Mouse (Mus musculus) forebrain, embryonic 10.5 days (tissue): ENCODE measurements around the gene Zfp429. TPM values are rescaled to one million over a fixed set of nuclear protein-coding genes. Genes with fewer than 3 reads are reported as not detected.
"Not testable (repeated sequence)": the region's sequence is repeated elsewhere in the genome, so short reads cannot be mapped to it uniquely, and the experiment has no call there.

Experiments used
- DNase-seq: peaks from one replicate; pipeline ENCODE4 v3.0.0-alpha.2; 2017; ENCODE audit warnings: low spot score; ENCODE audit errors: extremely low spot score
- H3K27ac ChIP-seq: fragments of 300-500 bp; sonication (generic); 2 replicates; pipeline ENCODE4 v1.5.1; 2016; ENCODE audit warnings: mild to moderate bottlenecking
- H3K27me3 ChIP-seq: fragments of 300-500 bp; sonication (generic); 2 replicates; pipeline ENCODE4 v1.6.1; 2016; ENCODE audit warnings: mild to moderate bottlenecking; ENCODE audit not compliant: poor library complexity, severe bottlenecking
- H3K36me3 ChIP-seq: fragments of 300-500 bp; sonication (generic); replicated peaks from 2 replicates; pipeline ENCODE4 v1.6.1; 2016; ENCODE audit warnings: mild to moderate bottlenecking, moderate library complexity
- H3K4me1 ChIP-seq: fragments of 300-500 bp; sonication (generic); 2 replicates; pipeline ENCODE4 v1.6.1; 2016
- H3K4me3 ChIP-seq: fragments of 300-500 bp; sonication (generic); 2 replicates; pipeline ENCODE4 v1.5.1; 2016; ENCODE audit warnings: mild to moderate bottlenecking, moderate library complexity
- H3K9me3 ChIP-seq: fragments of 300-500 bp; sonication (generic); 2 replicates; pipeline ENCODE4 v1.6.1; 2016; ENCODE audit warnings: mild to moderate bottlenecking, moderate library complexity
- WGBS: fragments of 180-500 bp; shearing (Covaris S2); methylation state at CpG from one replicate; pipeline ENCODE4 v1.1.7; 2016; 5-methylcytosine and 5-hydroxymethylcytosine counted together
- polyA plus RNA-seq: library from polyadenylated mRNA; unstranded; fragments of >200 nt; fragmentation: Nextera tagmentation; extraction: Ambion mirVana; gene quantifications from 2 replicates; pipeline ENCODE4 v1.2.1, GENCODE M21; 2016

The Zfp429 gene
- polyA plus RNA-seq = 3.4 and 4.5 TPM in 2 replicates

DNA sequence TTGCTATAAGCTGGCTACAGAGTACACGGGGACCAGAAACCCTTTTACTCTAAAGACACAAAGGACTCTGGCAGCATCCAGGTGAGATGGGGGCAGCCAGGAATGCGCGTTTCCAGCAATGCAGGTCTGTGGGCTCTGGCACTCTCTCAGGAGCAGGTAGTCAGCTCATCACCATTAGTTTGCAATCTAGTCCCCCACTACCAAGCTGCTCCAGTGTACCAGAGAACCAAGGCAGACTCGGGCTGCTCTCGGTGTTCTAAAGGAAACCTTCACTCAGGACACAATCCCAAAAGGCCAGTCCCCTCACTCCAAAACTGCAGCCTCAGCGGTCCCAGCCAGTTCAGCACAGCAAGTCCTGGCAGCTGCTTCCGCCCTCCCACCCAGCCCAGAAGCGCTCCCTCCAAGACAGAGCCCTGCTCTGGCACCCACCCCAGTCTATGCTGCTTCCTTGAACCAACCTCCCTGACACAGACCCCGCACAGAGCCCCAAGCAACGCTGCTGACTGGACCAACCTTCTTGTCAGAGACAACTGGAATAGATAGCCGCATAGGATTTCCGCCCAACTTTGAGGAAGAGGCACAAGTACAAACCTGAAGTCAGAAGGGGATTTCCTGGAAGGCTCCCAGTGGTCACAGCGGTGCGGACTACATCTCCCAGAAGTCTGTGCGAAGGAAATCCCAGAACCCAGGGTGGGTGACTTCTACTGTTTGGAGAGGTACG, at the start of gene Zfp429:
Gene Zfp429 (minus strand): TSS at position 637 of the 721 bp plus-strand sequence.
- not testable (repeated sequence) for H3K36me3 ChIP-seq, H3K27me3 ChIP-seq, H3K4me1 ChIP-seq, H3K9me3 ChIP-seq
- peak within 1 kb of the TSS; percentile 78 for H3K27ac ChIP-seq
- peak; percentile 62 for DNase-seq
- peak within 1 kb of the TSS; percentile 67 for H3K4me3 ChIP-seq
- WGBS = 5% methylated on average over 14 of the region's 16 CpGs

DNA sequence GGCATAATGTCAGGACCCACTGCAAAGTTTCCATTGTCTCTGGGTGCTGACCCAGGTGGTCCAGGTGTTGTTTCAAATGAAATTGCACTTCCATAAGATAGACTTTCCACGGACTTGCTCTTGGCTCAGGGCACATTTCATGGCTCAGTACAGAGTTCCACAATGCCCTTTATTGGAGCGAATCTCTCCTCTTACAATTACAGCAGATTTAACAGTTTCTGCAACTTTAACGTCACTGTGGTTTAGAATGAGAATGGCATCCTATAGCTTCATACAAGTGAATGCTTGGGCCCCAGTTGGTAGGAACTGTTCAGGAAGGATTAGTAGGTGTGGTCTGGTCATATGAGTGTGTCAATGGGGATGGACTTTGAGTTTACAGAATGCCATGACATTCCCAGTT, 37.5 kb upstream of the Zfp429 start:
- H3K27ac ChIP-seq, H3K4me3 ChIP-seq, H3K27me3 ChIP-seq, DNase-seq, H3K9me3 ChIP-seq, H3K4me1 ChIP-seq, H3K36me3 ChIP-seq: not testable (repeated sequence)
- WGBS = 87% methylated on average over 1 of the region's 3 CpGs

DNA sequence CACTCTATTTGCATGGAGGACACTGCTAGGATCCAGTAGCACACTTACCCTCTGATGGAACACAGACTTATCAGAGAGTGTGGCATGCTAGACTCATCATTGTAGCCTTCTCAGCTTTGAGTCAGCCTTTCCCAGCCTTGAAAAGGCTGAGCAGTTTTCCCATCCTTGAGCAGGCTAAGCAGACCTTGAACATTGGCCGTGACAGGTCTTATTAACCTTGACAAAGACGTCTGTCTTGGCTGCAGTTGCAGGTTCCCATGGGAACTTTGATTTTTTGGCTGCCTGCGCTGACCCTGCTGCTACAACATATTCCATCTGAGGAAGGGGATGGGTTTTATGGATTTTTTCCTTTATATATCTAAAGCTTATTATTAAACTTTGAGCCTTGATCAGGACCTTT, 28.5 kb upstream of the Zfp429 start:
- no peak overlapping the region for H3K27ac ChIP-seq
- H3K4me1 ChIP-seq = no peaks in the 10 kb centered on the region
- H3K36me3 ChIP-seq = no peaks in the 10 kb centered on the region
- 72% methylated on average over 3 of the region's 3 CpGs for WGBS
- DNase-seq = no peak
- H3K27me3 ChIP-seq = no peaks in the 10 kb centered on the region
- no peak overlapping the region for H3K4me3 ChIP-seq
- no peaks in the 10 kb centered on the region for H3K9me3 ChIP-seq

DNA sequence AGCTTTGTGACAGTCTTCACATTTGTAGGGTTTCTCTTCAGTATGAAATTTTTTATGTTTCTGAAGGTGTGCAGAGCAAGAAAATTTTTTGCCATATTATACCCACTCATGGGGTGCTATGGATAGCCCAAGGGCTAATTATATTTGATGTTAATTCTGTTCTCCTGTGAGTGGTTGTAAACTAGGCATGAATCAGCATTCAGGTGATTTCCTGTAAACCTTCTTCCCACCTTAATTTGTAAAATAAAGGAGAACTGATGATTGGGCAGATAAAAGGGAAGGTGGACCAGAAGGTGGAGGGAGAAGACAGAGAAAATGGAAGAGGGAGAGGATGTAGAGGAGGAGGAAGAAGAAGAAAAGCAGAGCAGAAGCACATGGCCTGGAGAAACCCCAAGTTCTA, 26.1 kb upstream of the Zfp429 start:
- DNase-seq, H3K9me3 ChIP-seq, H3K36me3 ChIP-seq, H3K27me3 ChIP-seq, H3K27ac ChIP-seq, H3K4me3 ChIP-seq: not testable (repeated sequence)
- H3K4me1 ChIP-seq = peaks cover 13% of the 10 kb centered on the region

DNA sequence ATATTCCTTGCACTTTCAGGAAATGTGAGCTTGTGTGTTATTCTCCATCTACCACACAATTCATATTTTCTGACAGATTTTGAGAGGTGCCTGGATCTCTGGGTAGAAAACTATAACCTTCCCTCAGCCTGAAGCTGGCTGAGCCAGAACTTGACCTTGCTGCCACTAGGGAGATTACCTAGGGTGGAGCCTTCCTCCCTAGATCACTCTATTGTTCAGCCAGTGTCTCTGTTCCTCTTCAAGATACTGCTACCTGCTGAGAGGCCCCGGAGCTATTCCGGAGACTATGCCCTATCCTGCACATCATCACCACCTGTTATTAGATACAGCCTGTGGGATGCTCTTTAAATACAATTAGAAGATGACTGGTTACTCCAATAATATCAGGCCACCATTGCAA, 22.9 kb upstream of the Zfp429 start:
- 75% methylated on average over 2 of the region's 2 CpGs for WGBS
- H3K36me3 ChIP-seq, DNase-seq, H3K27me3 ChIP-seq, H3K27ac ChIP-seq, H3K4me3 ChIP-seq, H3K9me3 ChIP-seq: not testable (repeated sequence)
- H3K4me1 ChIP-seq = peaks cover 15% of the 10 kb centered on the region

DNA sequence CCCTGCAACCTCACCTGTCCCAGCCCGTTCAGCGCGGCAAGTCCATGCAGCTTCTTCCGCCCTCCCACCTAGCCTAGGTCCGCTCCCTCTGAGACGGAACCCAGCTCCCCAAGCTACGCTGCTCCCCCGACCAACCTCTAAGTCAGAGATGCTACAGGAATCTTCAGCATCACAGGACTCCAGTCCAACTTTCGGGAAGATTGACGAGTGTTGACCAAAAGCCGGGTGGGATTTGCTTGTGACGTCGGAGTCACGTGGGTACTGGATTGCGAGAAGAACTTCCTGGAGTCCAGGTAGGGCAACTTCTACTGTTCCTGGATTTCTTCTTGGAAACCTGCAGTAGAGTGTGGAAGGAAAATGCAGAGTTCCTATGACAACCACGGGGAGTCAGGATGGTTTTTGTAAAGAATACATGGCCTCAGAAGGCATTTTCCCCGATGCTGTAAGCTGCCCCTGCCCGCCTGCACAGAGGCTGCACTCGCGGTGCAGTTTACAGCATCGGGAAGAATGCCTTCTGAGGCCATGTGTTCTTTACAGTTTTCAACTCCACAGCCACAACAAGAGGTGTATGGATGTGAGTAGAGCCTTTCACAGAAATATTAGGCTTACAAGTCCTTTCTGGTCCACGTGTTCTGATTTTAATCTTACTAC, 21.7 kb upstream of the Zfp429 start, which contains the start of gene Zfp459:
Gene Zfp459 (minus strand): TSS at position 212 of the 651 bp plus-strand sequence.
- Histone ChIP-seq H3K36me3 (no peaks in the 10 kb centered on the region), H3K27me3 (no peaks in the 10 kb centered on the region), H3K4me1 (peaks cover 15% of the 10 kb centered on the region), H3K9me3 (no peaks in the 10 kb centered on the region), H3K4me3 (peak within 1 kb of the TSS; percentile 71), H3K27ac (peak within 1 kb of the TSS; percentile 79)
- DNase-seq = peak; percentile 72
- 3% methylated on average over 22 of the region's 22 CpGs for WGBS

DNA sequence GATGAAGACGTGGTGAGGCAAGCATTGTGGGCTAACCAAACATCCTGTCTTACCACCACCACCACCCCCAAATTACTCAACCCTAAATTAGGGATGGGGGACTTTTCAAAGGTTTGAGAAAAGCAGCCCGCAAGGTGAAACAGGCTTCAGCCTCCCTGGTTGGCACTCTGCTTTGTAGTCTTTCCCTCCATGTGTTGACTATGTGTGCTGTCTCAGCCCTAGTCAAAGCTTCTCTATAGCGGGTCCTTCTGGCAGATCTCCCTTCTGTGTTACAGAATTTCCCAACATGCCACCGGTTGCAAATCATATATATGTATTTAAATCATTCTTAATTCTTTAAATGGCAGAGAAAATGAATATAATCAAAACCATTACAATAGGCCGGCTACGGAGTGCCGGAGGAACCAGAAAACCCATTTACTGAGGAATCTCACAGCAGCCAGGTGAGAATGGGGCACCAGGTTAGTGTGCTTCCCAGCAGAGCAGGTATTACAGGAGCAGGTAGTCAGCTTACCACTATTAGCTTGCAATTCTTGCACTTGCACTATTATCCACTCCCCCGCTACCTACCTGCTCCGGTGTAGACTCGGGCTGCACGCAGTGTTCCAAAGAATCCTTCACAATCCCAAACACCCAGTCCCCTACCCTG, 21.1 kb upstream of the Zfp429 start:
- WGBS = 34% methylated on average over 11 of the region's 11 CpGs
- Histone ChIP-seq H3K36me3 (no peaks in the 10 kb centered on the region), H3K27me3 (no peaks in the 10 kb centered on the region), H3K4me3 (peak overlapping the region; percentile 71), H3K9me3 (no peaks in the 10 kb centered on the region), H3K27ac (peak overlapping the region; percentile 79), H3K4me1 (peaks cover 15% of the 10 kb centered on the region)
- no peak for DNase-seq

DNA sequence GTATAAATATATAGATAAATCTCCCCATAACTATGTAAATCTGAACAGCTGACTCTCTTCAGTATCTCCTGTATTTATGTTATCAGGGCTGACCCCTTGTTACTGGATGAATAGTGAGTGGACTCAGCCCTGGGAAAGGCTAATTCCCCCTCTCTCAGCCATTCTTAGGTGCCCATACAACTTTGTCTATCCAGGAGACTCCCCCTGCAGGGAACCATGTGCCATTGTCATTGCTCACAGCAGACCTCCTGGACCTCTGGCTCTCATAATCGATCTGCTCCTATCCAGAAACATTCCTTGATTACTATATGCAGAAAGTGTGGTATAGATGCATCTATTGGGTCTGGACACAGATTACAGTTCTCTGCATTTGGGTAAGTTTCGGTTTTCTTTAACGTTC, 17.2 kb upstream of the Zfp429 start:
- Histone ChIP-seq H3K27ac (no peak overlapping the region), H3K9me3 (no peaks in the 10 kb centered on the region), H3K36me3 (no peaks in the 10 kb centered on the region), H3K27me3 (no peaks in the 10 kb centered on the region), H3K4me3 (no peak overlapping the region), H3K4me1 (peaks cover 10% of the 10 kb centered on the region)
- DNase-seq = no peak
- WGBS = 92% methylated on average over 3 of the region's 3 CpGs

DNA sequence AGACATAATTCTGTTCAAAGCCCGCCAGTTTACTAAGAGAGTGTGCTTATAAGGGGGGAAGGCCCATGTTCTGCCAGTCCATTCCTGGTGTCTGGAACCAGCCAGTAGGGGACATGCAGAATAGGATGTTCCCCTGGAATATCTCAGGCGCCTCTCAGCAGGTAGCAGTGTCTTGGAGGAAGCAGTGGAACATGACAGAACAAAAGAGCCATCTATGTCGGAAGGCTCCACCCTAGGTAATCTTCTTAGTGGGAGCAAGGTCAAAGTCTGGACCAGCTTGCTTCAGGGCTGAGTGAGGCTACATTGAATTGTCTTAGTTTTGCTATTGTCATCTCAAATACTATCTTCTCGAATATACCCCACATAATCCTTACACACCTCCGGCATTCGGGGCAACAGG, 16.1 kb upstream of the Zfp429 start:
- peaks cover 3% of the 10 kb centered on the region for H3K4me1 ChIP-seq
- no peaks in the 10 kb centered on the region for H3K27me3 ChIP-seq
- no peaks in the 10 kb centered on the region for H3K9me3 ChIP-seq
- no peak for DNase-seq
- WGBS = 91% methylated on average over 6 of the region's 6 CpGs
- H3K36me3 ChIP-seq = no peaks in the 10 kb centered on the region
- H3K27ac ChIP-seq = no peak overlapping the region
- H3K4me3 ChIP-seq = no peak overlapping the region

DNA sequence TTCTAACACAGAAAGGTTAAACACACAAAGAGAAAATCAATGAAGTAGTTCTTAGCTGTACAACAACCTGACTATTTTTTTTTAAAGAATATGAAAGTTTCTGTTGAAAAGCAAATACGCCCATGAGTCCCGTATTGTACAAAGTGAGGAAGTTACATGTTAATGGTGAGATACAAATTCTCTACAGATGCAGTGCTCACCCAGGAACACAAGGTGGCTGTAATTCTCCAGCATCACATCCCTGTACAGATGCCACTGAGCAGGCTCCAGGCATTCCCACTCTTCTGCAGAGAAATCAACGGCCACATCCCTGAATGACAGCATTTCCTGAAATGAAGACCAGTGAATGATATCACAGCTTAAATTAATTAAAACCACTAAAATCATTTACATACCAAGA, 14.0 kb upstream of the Zfp429 start:
- not testable (repeated sequence) for H3K36me3 ChIP-seq, H3K4me3 ChIP-seq, H3K9me3 ChIP-seq, H3K27ac ChIP-seq, H3K27me3 ChIP-seq, H3K4me1 ChIP-seq, DNase-seq
- WGBS = 82% methylated on average over 3 of the region's 3 CpGs

DNA sequence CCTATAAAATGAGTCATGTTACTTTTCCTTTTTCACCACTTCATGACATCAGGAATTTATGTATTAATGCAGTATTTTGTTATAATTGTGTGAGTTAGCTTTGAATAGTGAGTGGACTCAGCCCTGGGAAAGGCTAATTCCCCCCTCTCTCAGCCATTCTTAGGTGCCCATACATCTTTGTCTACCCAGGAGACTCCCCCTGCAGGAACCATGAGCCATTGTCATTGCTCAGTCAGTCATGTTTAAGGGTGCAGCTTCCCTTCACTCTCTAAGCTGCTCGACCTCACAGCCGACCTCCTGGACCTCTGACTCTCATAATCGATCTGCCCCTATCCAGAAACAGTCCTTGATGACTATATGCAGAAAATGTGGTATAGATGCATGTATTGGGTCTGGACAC, 23.4 kb downstream of the Zfp429 start:
- 67% methylated on average over 3 of the region's 3 CpGs for WGBS
- not testable (repeated sequence) for H3K9me3 ChIP-seq, DNase-seq, H3K27me3 ChIP-seq, H3K4me3 ChIP-seq, H3K4me1 ChIP-seq, H3K36me3 ChIP-seq, H3K27ac ChIP-seq

DNA sequence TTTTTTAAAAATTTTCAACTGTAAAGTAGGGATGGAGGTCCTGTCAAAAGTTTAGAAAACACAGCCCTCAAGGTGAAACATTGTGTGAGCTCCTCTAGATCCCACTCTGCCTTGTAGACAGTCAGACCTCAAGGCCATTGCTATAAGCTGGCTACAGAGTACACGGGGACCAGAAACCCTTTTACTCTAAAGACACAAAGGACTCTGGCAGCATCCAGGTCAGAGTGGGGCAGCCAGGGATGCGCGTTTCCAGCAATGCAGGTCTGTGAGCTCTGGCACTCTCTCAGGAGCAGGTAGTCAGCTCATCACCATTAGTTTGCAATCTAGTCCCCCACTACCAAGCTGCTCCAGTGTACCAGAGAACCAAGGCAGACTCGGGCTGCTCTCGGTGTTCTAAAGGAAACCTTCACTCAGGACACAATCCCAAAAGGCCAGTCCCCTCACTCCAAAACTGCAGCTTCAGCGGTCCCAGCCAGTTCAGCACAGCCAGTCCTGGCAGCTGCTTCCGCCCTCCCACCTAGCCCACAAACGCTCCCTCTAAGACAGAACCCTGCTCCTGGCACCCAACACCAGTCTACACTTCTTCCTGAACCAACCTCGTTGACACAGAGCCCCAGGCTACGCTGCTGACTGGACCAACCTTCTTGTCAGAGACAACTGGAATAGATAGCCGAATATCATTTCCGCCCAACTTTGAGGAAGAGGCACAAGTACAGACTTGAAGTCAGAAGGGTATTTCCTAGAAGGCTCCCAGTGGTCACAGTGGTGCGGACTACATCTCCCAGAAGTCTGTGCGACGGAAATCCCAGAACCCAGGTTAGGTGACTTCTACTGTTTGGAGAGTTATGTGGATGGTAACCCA, 24.3 kb downstream of the Zfp429 start, which contains the start of the genes Gm28041 and Zfp456:
Gene Gm28041 (minus strand): TSS at position 684 of the 862 bp plus-strand sequence.
Gene Zfp456 (minus strand): TSS at position 761 of the 862 bp plus-strand sequence.
- not testable (repeated sequence) for H3K9me3 ChIP-seq, H3K36me3 ChIP-seq, H3K4me1 ChIP-seq, H3K27me3 ChIP-seq
- peak; percentile 49 for DNase-seq
- peak within 1 kb of the TSS; percentile 51 for H3K4me3 ChIP-seq
- WGBS = 23% methylated on average over 15 of the region's 15 CpGs
- peak within 1 kb of the TSS; percentile 54; the same call in 1 of the 2 replicates for H3K27ac ChIP-seq
